Mouse (Mus musculus): ENCODE results near the gene Egfem1.

Egfem1 gene

GRCm38 (mm10) chr3:29293230-29293629 lies 211.4 kb downstream of the Egfem1 start:
- in situ Hi-C loops (cut with MboI; ENCODE audit: low sequenced_read_pairs) = no loop called here

- in situ Hi-C loops (cut with MboI; ENCODE audit: low sequenced_read_pairs) = no loop called here
These were observed 260.5 kb downstream of the Egfem1 start for GRCm38 (mm10) chr3:29342223-29342791.

- in situ Hi-C loops (cut with MboI; ENCODE audit: low sequenced_read_pairs) = no loop called here
These were observed 264.0 kb downstream of the Egfem1 start for GRCm38 (mm10) chr3:29345805-29346204.

GRCm38 (mm10) chr3:29366907-29367306 lies 285.1 kb downstream of the Egfem1 start:
- in situ Hi-C loops (cut with MboI; ENCODE audit: low sequenced_read_pairs) = no loop called here

GRCm38 (mm10) chr3:29370519-29370918 lies 288.7 kb downstream of the Egfem1 start:
- in situ Hi-C loops (cut with MboI; ENCODE audit: low sequenced_read_pairs) = no loop called here

- in situ Hi-C loops (cut with MboI; ENCODE audit: low sequenced_read_pairs) = no loop called here
These were observed 299.4 kb downstream of the Egfem1 start for GRCm38 (mm10) chr3:29381255-29381654.

- in situ Hi-C loops (cut with MboI; ENCODE audit: low sequenced_read_pairs) = no loop called here
These were observed 317.2 kb downstream of the Egfem1 start for GRCm38 (mm10) chr3:29399064-29399463.

GRCm38 (mm10) chr3:29421634-29422033 lies 339.8 kb downstream of the Egfem1 start:
- in situ Hi-C loops (cut with MboI; ENCODE audit: low sequenced_read_pairs) = no loop called here

GRCm38 (mm10) chr3:29432109-29433091 lies 350.6 kb downstream of the Egfem1 start:
- in situ Hi-C loops (cut with MboI; ENCODE audit: low sequenced_read_pairs) = no loop called here

- in situ Hi-C loops (cut with MboI; ENCODE audit: low sequenced_read_pairs) = no loop called here
These were observed 361.2 kb downstream of the Egfem1 start for GRCm38 (mm10) chr3:29443024-29443423.

- in situ Hi-C loops (cut with MboI; ENCODE audit: low sequenced_read_pairs) = no loop called here
These were observed 362.8 kb downstream of the Egfem1 start for GRCm38 (mm10) chr3:29444661-29445060.

- in situ Hi-C loops (cut with MboI; ENCODE audit: low sequenced_read_pairs) = no loop called here
These were observed 364.3 kb downstream of the Egfem1 start for GRCm38 (mm10) chr3:29446081-29446480.

GRCm38 (mm10) chr3:29448829-29449406 lies 367.1 kb downstream of the Egfem1 start:
- in situ Hi-C loops (cut with MboI; ENCODE audit: low sequenced_read_pairs) = no loop called here

- in situ Hi-C loops (cut with MboI; ENCODE audit: low sequenced_read_pairs) = no loop called here
These were observed 416.4 kb downstream of the Egfem1 start for GRCm38 (mm10) chr3:29498211-29498610.

- in situ Hi-C loops (cut with MboI; ENCODE audit: low sequenced_read_pairs) = no loop called here
These were observed 417.4 kb downstream of the Egfem1 start for GRCm38 (mm10) chr3:29499188-29499587.

- in situ Hi-C loops (cut with MboI; ENCODE audit: low sequenced_read_pairs) = no loop called here
These were observed 443.6 kb downstream of the Egfem1 start for GRCm38 (mm10) chr3:29525298-29525962.

GRCm38 (mm10) chr3:29525963-29526301 lies 444.1 kb downstream of the Egfem1 start:
- in situ Hi-C loops (cut with MboI; ENCODE audit: low sequenced_read_pairs) = no loop called here

GRCm38 (mm10) chr3:29539211-29539610 lies 457.4 kb downstream of the Egfem1 start:
- in situ Hi-C loops (cut with MboI; ENCODE audit: low sequenced_read_pairs) = no loop called here

- in situ Hi-C loops (cut with MboI; ENCODE audit: low sequenced_read_pairs) = no loop called here
These were observed 458.1 kb downstream of the Egfem1 start for GRCm38 (mm10) chr3:29539902-29540301.

GRCm38 (mm10) chr3:29541477-29542079 lies 459.8 kb downstream of the Egfem1 start:
- in situ Hi-C loops (cut with MboI; ENCODE audit: low sequenced_read_pairs) = no loop called here

- in situ Hi-C loops (cut with MboI; ENCODE audit: low sequenced_read_pairs) = no loop called here
These were observed 462.2 kb downstream of the Egfem1 start for GRCm38 (mm10) chr3:29544056-29544455.
